Mouse (Mus musculus) neural tube, embryonic 14.5 days (tissue): ENCODE measurements around the gene Sema6d. TPM values are rescaled to one million over a fixed set of nuclear protein-coding genes. Genes with fewer than 3 reads are reported as not detected.
A peak's percentile ranks its signal among the peaks of the same experiment; 100 is the strongest.

Experiments
- ATAC-seq: fragments of 200-750 bp; cut with Nextera tagmentation; 2 replicates; pipeline ENCODE4 v1.8.0; 2017; ENCODE audit warnings: low read depth, mild to moderate bottlenecking, moderate TSS enrichment, moderate library complexity
- H3K27ac ChIP-seq: fragments of 300-500 bp; sonication (generic); 2 replicates; pipeline ENCODE4 v1.5.1; 2014; ENCODE audit warnings: low read depth, mild to moderate bottlenecking, control low read depth, low read length, moderate library complexity, mixed read lengths
- H3K27me3 ChIP-seq: fragments of 300-500 bp; sonication (generic); 2 replicates; pipeline ENCODE4 v1.6.1; 2014; ENCODE audit warnings: low read length; ENCODE audit not compliant: control insufficient read depth, insufficient read depth
- H3K36me3 ChIP-seq: fragments of 300-500 bp; sonication (generic); 2 replicates; pipeline ENCODE4 v1.6.1; 2014; ENCODE audit warnings: low read length, mixed read lengths; ENCODE audit not compliant: control insufficient read depth, insufficient read depth
- H3K4me1 ChIP-seq: fragments of 300-500 bp; sonication (generic); 2 replicates; pipeline ENCODE4 v1.6.1; 2014; ENCODE audit warnings: low read length; ENCODE audit not compliant: control insufficient read depth, insufficient read depth
- H3K4me2 ChIP-seq: fragments of 300-500 bp; sonication (generic); 2 replicates; pipeline ENCODE4 v1.6.1; 2014; ENCODE audit warnings: mild to moderate bottlenecking, low read depth, low read length, control low read depth
- H3K4me3 ChIP-seq: fragments of 300-500 bp; sonication (generic); 2 replicates; pipeline ENCODE4 v1.5.1; 2014; ENCODE audit warnings: low read depth, low read length, control low read depth, mixed read lengths
- H3K9ac ChIP-seq: fragments of 300-500 bp; sonication (generic); replicated peaks from 2 replicates; pipeline ENCODE4 v1.6.1; 2014; ENCODE audit warnings: low read depth, mild to moderate bottlenecking, control low read depth, low read length, mixed read lengths
- H3K9me3 ChIP-seq: fragments of 300-500 bp; sonication (generic); 2 replicates; pipeline ENCODE4 v1.6.1; 2016; ENCODE audit warnings: low read length; ENCODE audit not compliant: control insufficient read depth
- whole genome bisulfite sequencing: fragments of 180-500 bp; shearing (Covaris S2); extraction: QIAGEN DNeasy Blood & Tissue Kit; methylation state at CpG from one replicate; pipeline ENCODE4 v1.1.7; 2014; 5-methylcytosine and 5-hydroxymethylcytosine counted together
- polyA plus RNA-seq: library from polyadenylated mRNA; unstranded; fragments of >200 nt; fragmentation: Nextera tagmentation; extraction: Ambion mirVana; gene quantifications from 2 replicates; pipeline ENCODE4 v1.2.1, GENCODE M21; 2014

The Sema6d gene
- polyA plus RNA-seq, 1 experiment from 2014 or later, result 75.5 TPM

DNA sequence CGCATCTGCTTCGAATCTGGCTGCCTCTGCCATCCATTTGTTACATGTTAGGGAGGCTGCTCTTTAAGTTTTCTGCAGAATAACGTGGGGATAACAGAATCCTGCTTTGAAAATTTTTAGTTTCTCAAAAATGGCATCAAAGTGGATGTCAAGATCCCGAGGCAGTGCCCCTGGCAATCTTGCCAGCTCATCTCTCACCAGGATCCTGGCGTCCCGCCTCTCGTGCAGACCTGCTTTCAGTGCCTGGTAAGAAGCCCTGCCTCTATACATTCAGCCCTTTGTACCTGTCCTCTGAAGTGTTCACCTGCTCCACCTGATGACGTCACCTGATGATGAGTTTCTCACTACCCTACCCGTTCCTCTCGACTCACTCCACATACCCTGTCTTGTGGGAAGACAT lies 422.1 kb downstream of the Sema6d start:
- no peak overlapping the region for H3K27ac ChIP-seq
- H3K4me1 ChIP-seq, result no peaks in the 10 kb centered on the region
- no peaks in the 10 kb centered on the region for H3K27me3 ChIP-seq
- H3K4me2 ChIP-seq, result no peak overlapping the region
- H3K36me3 ChIP-seq, result no peaks in the 10 kb centered on the region
- H3K4me3 ChIP-seq, result no peak overlapping the region
- WGBS, result 91% methylated on average over 10 of the region's 10 CpGs
- no peak overlapping the region for H3K9ac ChIP-seq
- no peak for ATAC-seq
- H3K9me3 ChIP-seq, result no peaks in the 10 kb centered on the region

DNA sequence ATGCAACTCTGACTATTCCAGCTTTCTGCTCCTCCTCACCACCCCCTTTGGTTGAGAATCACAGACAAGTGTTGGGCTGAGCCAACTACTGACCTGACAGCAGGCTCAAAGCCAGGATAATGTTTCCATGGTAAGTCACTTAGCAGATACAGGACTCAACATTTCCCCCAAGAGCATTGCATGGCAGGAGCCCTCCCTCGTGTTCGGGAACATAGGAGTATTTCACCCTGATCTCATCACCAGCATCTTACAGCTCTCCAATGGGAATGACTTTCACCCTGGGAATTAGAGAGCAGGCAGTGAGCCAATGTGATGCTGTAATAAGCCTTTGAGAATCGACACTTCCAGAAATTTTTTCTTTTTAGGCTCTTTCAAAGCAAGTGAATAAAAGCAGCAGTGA lies 432.7 kb downstream of the Sema6d start:
- H3K9me3 ChIP-seq, result no peaks in the 10 kb centered on the region
- H3K9ac ChIP-seq, result no peak overlapping the region
- WGBS, result 81% methylated on average over 3 of the region's 3 CpGs
- no peak overlapping the region for H3K4me3 ChIP-seq
- ATAC-seq, result no peak
- no peak overlapping the region for H3K4me2 ChIP-seq
- no peak overlapping the region for H3K27ac ChIP-seq
- no peaks in the 10 kb centered on the region for H3K36me3 ChIP-seq
- no peaks in the 10 kb centered on the region for H3K27me3 ChIP-seq
- no peaks in the 10 kb centered on the region for H3K4me1 ChIP-seq

DNA sequence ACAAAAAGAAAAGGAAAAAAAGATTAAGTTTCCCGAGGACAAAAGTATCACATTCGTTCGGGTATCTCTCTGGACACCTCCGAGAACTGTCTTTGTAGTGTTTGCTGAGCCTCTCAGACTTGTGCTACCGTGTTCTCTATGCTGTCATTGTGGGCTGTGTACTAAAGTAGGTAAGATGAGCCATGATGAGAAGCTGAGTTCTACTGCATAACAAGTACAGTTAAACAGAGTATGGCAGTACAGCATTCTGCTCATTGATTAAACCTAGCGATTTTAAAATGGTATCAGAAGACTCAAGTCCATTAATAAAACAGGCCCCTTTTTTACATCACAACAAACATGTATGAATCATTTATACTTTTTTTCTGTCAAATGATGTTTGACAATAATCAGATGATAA lies 433.9 kb downstream of the Sema6d start:
- no peaks in the 10 kb centered on the region for H3K4me1 ChIP-seq
- no peak overlapping the region for H3K4me3 ChIP-seq
- 92% methylated on average over 6 of the region's 6 CpGs for WGBS
- H3K27me3 ChIP-seq, result no peaks in the 10 kb centered on the region
- no peak overlapping the region for H3K4me2 ChIP-seq
- no peak overlapping the region for H3K27ac ChIP-seq
- no peak for ATAC-seq
- no peaks in the 10 kb centered on the region for H3K36me3 ChIP-seq
- H3K9me3 ChIP-seq, result no peaks in the 10 kb centered on the region
- H3K9ac ChIP-seq, result no peak overlapping the region

- H3K27me3 ChIP-seq, result no peaks in the 10 kb centered on the region
- no peak overlapping the region for H3K9ac ChIP-seq
- H3K4me1 ChIP-seq, result no peaks in the 10 kb centered on the region
- no peaks in the 10 kb centered on the region for H3K9me3 ChIP-seq
- no peak for ATAC-seq
- no peak overlapping the region for H3K4me2 ChIP-seq
- H3K36me3 ChIP-seq, result no peaks in the 10 kb centered on the region
- 70% methylated on average over 3 of the region's 3 CpGs for WGBS
- no peak overlapping the region for H3K4me3 ChIP-seq
- no peak overlapping the region for H3K27ac ChIP-seq
Measured at GRCm38 (mm10) chr2:124524167-124524566, 434.4 kb downstream of the Sema6d start.

GRCm38 (mm10) chr2:124527641-124528040 lies 437.9 kb downstream of the Sema6d start:
- no peaks in the 10 kb centered on the region for H3K9me3 ChIP-seq
- no peak overlapping the region for H3K4me3 ChIP-seq
- no peak overlapping the region for H3K4me2 ChIP-seq
- no peak overlapping the region for H3K9ac ChIP-seq
- H3K27ac ChIP-seq, result no peak overlapping the region
- H3K4me1 ChIP-seq, result no peaks in the 10 kb centered on the region
- 90% methylated on average over 3 of the region's 3 CpGs for WGBS
- no peaks in the 10 kb centered on the region for H3K36me3 ChIP-seq
- ATAC-seq, result no peak
- H3K27me3 ChIP-seq, result no peaks in the 10 kb centered on the region

- 75% methylated on average over 2 of the region's 2 CpGs for WGBS
Measured at GRCm38 (mm10) chr2:124530441-124530840, 440.7 kb downstream of the Sema6d start.

DNA sequence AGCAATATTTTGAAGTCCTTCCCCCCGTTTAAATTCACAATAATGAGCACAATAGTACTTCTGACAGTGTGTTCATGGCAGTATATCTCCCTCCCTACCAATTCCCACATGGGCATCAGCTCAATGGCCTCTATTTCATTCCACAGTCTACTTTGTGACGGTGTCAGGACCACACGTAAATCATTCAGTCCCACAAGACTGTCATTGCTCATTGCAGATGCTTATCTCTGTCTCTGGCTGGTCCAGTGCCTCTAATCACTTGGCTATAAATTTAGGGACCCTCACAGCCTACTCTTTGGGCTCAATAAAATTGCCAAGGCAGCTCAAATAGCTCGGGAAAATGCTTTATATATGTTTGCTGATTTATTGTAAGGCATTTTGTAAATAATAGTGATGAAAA lies 441.3 kb downstream of the Sema6d start:
- Histone ChIP-seq H3K36me3 (no peaks in the 10 kb centered on the region), H3K9ac (no peak overlapping the region), H3K4me3 (no peak overlapping the region), H3K4me2 (no peak overlapping the region), H3K9me3 (no peaks in the 10 kb centered on the region), H3K27ac (no peak overlapping the region), H3K27me3 (no peaks in the 10 kb centered on the region), H3K4me1 (no peaks in the 10 kb centered on the region)
- ATAC-seq, result peak; percentile 61; the same call in 1 of the 2 replicates
- 38% methylated on average over 4 of the region's 4 CpGs for WGBS

More at GRCm38 (mm10) chr2:124530441-124530840, 440.7 kb downstream of the Sema6d start:
- ATAC-seq, result no peak
- Histone ChIP-seq H3K27me3 (no peaks in the 10 kb centered on the region), H3K36me3 (no peaks in the 10 kb centered on the region), H3K4me2 (no peak overlapping the region), H3K4me3 (no peak overlapping the region), H3K9ac (no peak overlapping the region), H3K27ac (no peak overlapping the region), H3K9me3 (no peaks in the 10 kb centered on the region), H3K4me1 (no peaks in the 10 kb centered on the region)

- H3K27me3 ChIP-seq, result no peaks in the 10 kb centered on the region
- WGBS, result 96% methylated on average over 3 of the region's 3 CpGs
- H3K4me3 ChIP-seq, result no peak overlapping the region
- H3K36me3 ChIP-seq, result no peaks in the 10 kb centered on the region
- no peak overlapping the region for H3K9ac ChIP-seq
- no peak for ATAC-seq
- no peak overlapping the region for H3K27ac ChIP-seq
- H3K9me3 ChIP-seq, result no peaks in the 10 kb centered on the region
- no peaks in the 10 kb centered on the region for H3K4me1 ChIP-seq
- no peak overlapping the region for H3K4me2 ChIP-seq
Measured at GRCm38 (mm10) chr2:124532906-124533305, 443.1 kb downstream of the Sema6d start.

GRCm38 (mm10) chr2:124533602-124534001 lies 443.8 kb downstream of the Sema6d start:
- no peaks in the 10 kb centered on the region for H3K4me1 ChIP-seq
- no peak overlapping the region for H3K4me2 ChIP-seq
- 89% methylated on average over 6 of the region's 6 CpGs for WGBS

GRCm38 (mm10) chr2:124550315-124550714 lies 460.5 kb downstream of the Sema6d start:
- 42% methylated on average over 3 of the region's 3 CpGs for WGBS
- Histone ChIP-seq H3K4me3 (no peak overlapping the region), H3K9ac (no peak overlapping the region), H3K36me3 (no peaks in the 10 kb centered on the region), H3K9me3 (no peaks in the 10 kb centered on the region), H3K4me2 (no peak overlapping the region), H3K27me3 (no peaks in the 10 kb centered on the region), H3K4me1 (no peaks in the 10 kb centered on the region), H3K27ac (no peak overlapping the region)
- ATAC-seq, result no peak

More at GRCm38 (mm10) chr2:124533602-124534001, 443.8 kb downstream of the Sema6d start:
- no peaks in the 10 kb centered on the region for H3K9me3 ChIP-seq
- no peak overlapping the region for H3K9ac ChIP-seq
- no peaks in the 10 kb centered on the region for H3K27me3 ChIP-seq
- no peak overlapping the region for H3K4me3 ChIP-seq
- H3K36me3 ChIP-seq, result no peaks in the 10 kb centered on the region
- no peak overlapping the region for H3K27ac ChIP-seq
- ATAC-seq, result no peak
